Mouse (Mus musculus): ENCODE measurements around the gene Srcap.

DNA sequence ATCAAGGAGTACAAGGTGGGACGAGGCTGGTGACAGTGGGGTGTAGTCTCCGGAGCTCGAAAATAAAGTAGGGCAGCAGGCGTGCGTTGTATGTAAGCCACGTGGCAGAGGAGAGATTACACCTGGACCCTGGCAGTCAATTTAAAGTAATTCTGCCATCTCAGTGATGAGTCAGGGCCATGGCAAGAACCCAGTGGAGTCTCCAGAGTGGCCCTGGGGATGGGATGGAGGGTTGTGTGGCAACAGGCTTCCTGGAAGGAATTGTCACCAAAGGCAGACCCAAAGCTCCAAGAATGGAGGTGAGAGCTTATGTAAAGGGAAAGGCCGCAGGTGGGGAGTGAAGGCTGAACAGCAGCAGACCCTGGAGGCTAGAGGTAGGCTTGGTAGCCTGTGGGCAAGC, 88.8 kb downstream of the Srcap start:
- TF ChIP-seq POLR2A (IDR thresholded peaks at IDR 0.05; ENCODE audit: borderline replicate concordance, low read depth, low read length), result no peak
- no peak for TF ChIP-seq CTCF (IDR thresholded peaks at IDR 0.05; ENCODE audit: low read depth, low read length)

Measured in bone marrow macrophage, adult 2 months (primary cell).